Mouse (Mus musculus) brain, embryonic 14.5 days (tissue): ENCODE measurements around the gene Mtch1.

Experiments used
- CTCF ChIP-seq: fragments of 200-500 bp; IDR thresholded peaks from 2 replicates; pipeline ENCODE4 v1.5.1; 2012; ENCODE audit warnings: inconsistent platforms, mild to moderate bottlenecking, moderate library complexity, borderline replicate concordance; ENCODE audit not compliant: insufficient read depth, insufficient read length; ENCODE audit errors: extremely low read depth
- POLR2A ChIP-seq: fragments of 200-500 bp; IDR thresholded peaks from 2 replicates; pipeline ENCODE4 v1.6.1; 2012; ENCODE audit warnings: mild to moderate bottlenecking, inconsistent platforms, borderline replicate concordance; ENCODE audit not compliant: poor library complexity, insufficient read depth, insufficient read length, severe bottlenecking; ENCODE audit errors: extremely low read depth

- TF ChIP-seq CTCF (no peak), POLR2A (no peak)
These were observed 27.7 kb downstream of the Mtch1 start for GRCm38 (mm10) chr17:29319881-29320639.
